Mouse (Mus musculus) megakaryocyte progenitor cell, adult 5-6 weeks (primary cell): ENCODE measurements around the gene Acox1. TPM values are rescaled to one million over a fixed set of nuclear protein-coding genes. Genes with fewer than 3 reads are reported as not detected.
A peak's percentile ranks its signal among the peaks of the same experiment; 100 is the strongest.

ENCODE experiments used
- ATAC-seq: replicated peaks from 2 replicates; pipeline ENCODE4 v1.8.0; 2016; ENCODE audit warnings: mild to moderate bottlenecking, moderate TSS enrichment, inconsistent platforms; ENCODE audit not compliant: poor library complexity
- total RNA-seq, 2 experiments: library from RNA; stranded (forward) in 1 of 2; stranded (reverse) in 1 of 2; fragments of 157-497, 149-512 nt in 1 of 2; fragments of 200-1000 nt in 1 of 2; gene quantifications; 2 replicates each; pipeline versions ENCODE4 v1.2.3 to v1.2.4; 2015 to 2017

Gene Acox1
- total RNA-seq (2015) (16.2 and 17.0 TPM in 2 replicates), total RNA-seq (2017) (15.6 and 15.9 TPM in 2 replicates)

- peak; percentile 85 for ATAC-seq
Measured at GRCm38 (mm10) chr11:116198639-116199531, at the start of gene Acox1, which contains the start of gene Ten1. Gene Acox1, minus strand, starts transcription at chr11:116199045. Gene Ten1, plus strand, starts transcription at chr11:116198855.

- peak; percentile 50; the same call in 1 of the 2 replicates for ATAC-seq
Measured at GRCm38 (mm10) chr11:116247502-116248222, 48.8 kb upstream of the Acox1 start.

GRCm38 (mm10) chr11:116245616-116246015 lies 46.8 kb upstream of the Acox1 start:
- no peak for ATAC-seq

- ATAC-seq, result no peak
Measured at GRCm38 (mm10) chr11:116244580-116244979, 45.7 kb upstream of the Acox1 start.

- ATAC-seq, result no peak
Measured at GRCm38 (mm10) chr11:116241744-116242235, 42.9 kb upstream of the Acox1 start.

GRCm38 (mm10) chr11:116239797-116240196 lies 41.0 kb upstream of the Acox1 start:
- no peak for ATAC-seq

GRCm38 (mm10) chr11:116237742-116238395 lies 39.0 kb upstream of the Acox1 start, which contains the start of gene Evpl:
Gene Evpl, minus strand, starts transcription at chr11:116238077.
- ATAC-seq, result peak; percentile 94

GRCm38 (mm10) chr11:116234901-116235300 lies 36.1 kb upstream of the Acox1 start:
- no peak for ATAC-seq

- no peak for ATAC-seq
Measured at GRCm38 (mm10) chr11:116232427-116232826, 33.6 kb upstream of the Acox1 start.

GRCm38 (mm10) chr11:116228699-116229098 lies 29.9 kb upstream of the Acox1 start:
- no peak for ATAC-seq

GRCm38 (mm10) chr11:116226414-116226813 lies 27.6 kb upstream of the Acox1 start:
- peak; percentile 83 for ATAC-seq

GRCm38 (mm10) chr11:116222740-116223059 lies 23.9 kb upstream of the Acox1 start:
- no peak for ATAC-seq

GRCm38 (mm10) chr11:116221931-116222739 lies 23.3 kb upstream of the Acox1 start:
- no peak for ATAC-seq

GRCm38 (mm10) chr11:116219885-116220284 lies 21.0 kb upstream of the Acox1 start:
- ATAC-seq, result peak; percentile 58

- ATAC-seq, result peak; percentile 48
Measured at GRCm38 (mm10) chr11:116218737-116219400, 20.0 kb upstream of the Acox1 start.

GRCm38 (mm10) chr11:116218263-116218662 lies 19.4 kb upstream of the Acox1 start:
- no peak for ATAC-seq

GRCm38 (mm10) chr11:116216549-116216948 lies 17.7 kb upstream of the Acox1 start:
- no peak for ATAC-seq

- no peak for ATAC-seq
Measured at GRCm38 (mm10) chr11:116215991-116216390, 17.1 kb upstream of the Acox1 start.

GRCm38 (mm10) chr11:116215181-116215580 lies 16.3 kb upstream of the Acox1 start:
- peak; percentile 43 for ATAC-seq
